Mouse (Mus musculus): ENCODE measurements at regions not wholly inside any gene's neighbourhood (a gene's known extent, or its start where the extent isn't known, plus 50 kb on each side); places are given as distances from the start of the nearest gene placed in this dataset.

DNA sequence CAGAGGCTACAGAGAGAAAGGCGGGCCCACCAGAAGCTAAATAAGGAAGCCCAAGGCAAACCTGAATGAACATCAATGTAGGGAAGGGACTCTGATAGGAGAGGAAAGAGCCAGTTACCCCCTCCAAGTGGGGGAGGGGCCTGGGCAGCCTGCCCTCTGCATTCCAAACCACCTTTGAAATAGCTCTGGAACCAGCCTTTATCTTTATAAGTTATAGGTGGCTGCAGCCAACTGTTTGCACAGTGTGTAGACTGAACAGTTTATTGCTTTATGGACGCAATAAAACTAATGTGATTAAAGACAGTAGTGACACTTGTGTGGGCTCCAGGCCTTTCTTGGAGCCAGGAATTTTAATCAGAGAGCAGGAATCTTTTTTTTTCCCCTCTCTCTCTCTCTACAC lies 75.4 kb upstream of the Lifr start:
- Histone ChIP-seq H3K9me3 (replicated peaks; ENCODE audit: insufficient read depth, low read length) (no peaks in the 10 kb centered on the region), H3K4me3 (ENCODE audit: control insufficient read depth in 1 of 2, insufficient read depth in 1 of 2, low read depth in 2 of 2, low read length in 2 of 2) (no peak overlapping the region), H3K27ac (ENCODE audit: control insufficient read depth, low read depth, low read length) (no peak overlapping the region), H3K4me1 (ENCODE audit: control insufficient read depth in 1 of 2, insufficient read depth in 2 of 2, low read length in 2 of 2) (no peaks in the 10 kb centered on the region), H3K36me3 (ENCODE audit: control insufficient read depth in 1 of 2, insufficient read depth in 2 of 2, low read length in 2 of 2) (no peaks in the 10 kb centered on the region), H3K79me2 (ENCODE audit: control insufficient read depth, insufficient read depth, low read length, poor library complexity) (no peaks in the 10 kb centered on the region), H3K9ac (ENCODE audit: control insufficient read depth, low read depth, low read length, poor library complexity, severe bottlenecking) (no peak overlapping the region), H3K27me3 (ENCODE audit: control insufficient read depth in 1 of 2, insufficient read depth in 2 of 2, low read length in 2 of 2) (no peaks in the 10 kb centered on the region)
- DNase-seq (ENCODE audit: low read depth, low spot score) = no peak
- TF ChIP-seq ZNF384 (IDR thresholded peaks at IDR 0.05; ENCODE audit: low read depth, low read length) (no peak), ZC3H11A (IDR thresholded peaks at IDR 0.05; ENCODE audit: low read depth, low read length) (no peak), CHD2 (IDR thresholded peaks at IDR 0.05; ENCODE audit: low read length) (no peak), RAD21 (IDR thresholded peaks at IDR 0.05; ENCODE audit: low read depth, low read length) (no peak), E2F4 (IDR thresholded peaks at IDR 0.05; ENCODE audit: borderline replicate concordance, low read depth, low read length) (no peak), ZMIZ1 (IDR thresholded peaks at IDR 0.05; ENCODE audit: low read depth, low read length) (no peak)

- H3K36me3 ChIP-seq (ENCODE audit: control insufficient read depth in 1 of 2, insufficient read depth in 2 of 2, low read length in 2 of 2) = no peaks in the 10 kb centered on the region
- H3K27me3 ChIP-seq (ENCODE audit: control insufficient read depth in 1 of 2, insufficient read depth in 2 of 2, low read length in 2 of 2) = no peaks in the 10 kb centered on the region
- no peaks in the 10 kb centered on the region for H3K79me2 ChIP-seq (ENCODE audit: control insufficient read depth, insufficient read depth, low read length, poor library complexity)
- H3K4me1 ChIP-seq (ENCODE audit: control insufficient read depth in 1 of 2, insufficient read depth in 2 of 2, low read length in 2 of 2) = no peaks in the 10 kb centered on the region
- H3K27ac ChIP-seq (ENCODE audit: control insufficient read depth, low read depth, low read length) = no peak overlapping the region
- no peak for TF ChIP-seq GATA1 (IDR thresholded peaks at IDR 0.05; ENCODE audit: low read depth, low read length)
- no peak for TF ChIP-seq ZKSCAN1 (IDR thresholded peaks at IDR 0.05; ENCODE audit: low read depth, low read length)
- TF ChIP-seq HCFC1 (IDR thresholded peaks at IDR 0.05; ENCODE audit: low read depth, low read length) = no peak
- no peak for TF ChIP-seq MAZ (IDR thresholded peaks at IDR 0.05; ENCODE audit: low read depth, low read length)
- no peak for TF ChIP-seq MEF2A (IDR thresholded peaks at IDR 0.05; ENCODE audit: extremely low read depth, insufficient replicate concordance, low read depth, low read length, poor library complexity, severe bottlenecking)
- TF ChIP-seq ETS1 (IDR thresholded peaks at IDR 0.05; ENCODE audit: low read depth, low read length) = no peak
- TF ChIP-seq RAD21 (IDR thresholded peaks at IDR 0.05; ENCODE audit: low read depth, low read length) = no peak
- no peak for TF ChIP-seq POLR2AphosphoS2 (IDR thresholded peaks at IDR 0.05; ENCODE audit: low read length)
- no peak for TF ChIP-seq MAFK (IDR thresholded peaks at IDR 0.05; ENCODE audit: borderline replicate concordance, low read depth, low read length)
- TF ChIP-seq POLR2A (IDR thresholded peaks at IDR 0.05; ENCODE audit: control insufficient read depth in 1 of 2, insufficient read depth in 1 of 2, low read depth in 1 of 2, low read length in 2 of 2, poor library complexity in 1 of 2) = no peak
- TF ChIP-seq ZNF384 (IDR thresholded peaks at IDR 0.05; ENCODE audit: low read depth, low read length) = no peak
- no peak for TF ChIP-seq UBTF (IDR thresholded peaks at IDR 0.05; ENCODE audit: borderline replicate concordance, insufficient read depth, low read depth, low read length)
- TF ChIP-seq KAT2A (conservative IDR thresholded peaks at IDR 0.05; ENCODE audit: low read depth, low read length) = no peak
- no peak for TF ChIP-seq TBP (IDR thresholded peaks at IDR 0.05; ENCODE audit: low read depth, low read length)
- no peak for TF ChIP-seq CTCF (IDR thresholded peaks at IDR 0.05 in 2 of 3, conservative IDR thresholded peaks at IDR 0.05 in 1 of 3; ENCODE audit: control insufficient read depth in 1 of 3, insufficient read depth in 1 of 3, low read depth in 2 of 3, low read length in 3 of 3, poor library complexity in 1 of 3, severe bottlenecking in 1 of 3)
- TF ChIP-seq MXI1 (IDR thresholded peaks at IDR 0.05; ENCODE audit: low read depth, low read length) = no peak
- H3K9ac ChIP-seq (ENCODE audit: control insufficient read depth, low read depth, low read length, poor library complexity, severe bottlenecking) = no peak overlapping the region
- no peak overlapping the region for H3K4me3 ChIP-seq (ENCODE audit: control insufficient read depth in 1 of 2, insufficient read depth in 1 of 2, low read depth in 2 of 2, low read length in 2 of 2)
- no peaks in the 10 kb centered on the region for H3K9me3 ChIP-seq (replicated peaks; ENCODE audit: insufficient read depth, low read length)
- DNase-seq (ENCODE audit: low read depth, low spot score) = no peak
These were observed 74.4 kb upstream of the Lifr start for GRCm38 (mm10) chr15:7016018-7016417.

Measured in MEL (cell line).